Mouse (Mus musculus): ENCODE measurements around the gene Pigo.

Gene Pigo

DNA sequence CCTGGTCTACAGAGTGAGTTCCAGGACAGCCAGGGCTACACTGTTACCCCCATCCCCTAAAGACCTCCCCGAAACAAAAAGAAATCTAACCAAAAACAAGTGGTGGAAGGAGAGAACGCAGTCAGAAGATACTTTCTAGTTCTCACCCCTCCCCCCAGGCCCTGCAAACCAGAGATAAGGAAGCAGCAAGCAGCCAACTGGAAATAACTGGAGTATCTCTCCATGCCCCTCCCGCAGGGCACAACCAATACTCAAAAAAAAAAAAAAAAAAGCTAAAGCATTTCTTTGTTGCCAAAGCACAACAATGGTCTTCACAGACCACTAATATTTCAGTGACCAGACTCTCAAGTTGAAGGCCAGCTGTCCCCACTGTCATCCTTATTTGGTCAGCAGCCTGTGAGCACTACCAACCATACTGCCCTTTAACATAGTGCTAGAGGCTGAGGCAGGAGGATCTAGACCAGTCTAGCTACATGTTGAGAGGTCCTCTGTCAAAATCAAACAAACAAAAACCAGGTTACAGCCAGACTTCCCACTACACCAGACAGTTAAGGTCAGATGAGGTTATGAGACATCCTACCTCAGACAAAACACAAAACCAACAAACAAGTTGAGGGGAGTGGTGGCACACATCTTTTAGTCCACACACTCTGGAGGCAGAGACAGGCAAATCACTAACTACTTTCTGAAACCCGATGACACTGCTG, 12.4 kb upstream of the Pigo start:
- no peak for DNase-seq (ENCODE audit: low read depth, low spot score)

GRCm38 (mm10) chr4:43036356-43036755, 10.7 kb upstream of the Pigo start:
- no peak for DNase-seq (ENCODE audit: low read depth, low spot score)

- DNase-seq (ENCODE audit: low read depth, low spot score) = no peak
Observed at GRCm38 (mm10) chr4:43035851-43036250, 10.2 kb upstream of the Pigo start.

GRCm38 (mm10) chr4:43033481-43033880, 7.9 kb upstream of the Pigo start:
- DNase-seq (ENCODE audit: low read depth, low spot score) = no peak

- no peak for DNase-seq (ENCODE audit: low read depth, low spot score)
Observed at GRCm38 (mm10) chr4:43032501-43032900, 6.9 kb upstream of the Pigo start.

GRCm38 (mm10) chr4:43031237-43031995, 5.8 kb upstream of the Pigo start, which contains the start of gene Stoml2:
TSS of gene Stoml2 (minus strand) at chr4:43031710.
- peak; percentile 99 for DNase-seq (ENCODE audit: low read depth, low spot score)

DNA sequence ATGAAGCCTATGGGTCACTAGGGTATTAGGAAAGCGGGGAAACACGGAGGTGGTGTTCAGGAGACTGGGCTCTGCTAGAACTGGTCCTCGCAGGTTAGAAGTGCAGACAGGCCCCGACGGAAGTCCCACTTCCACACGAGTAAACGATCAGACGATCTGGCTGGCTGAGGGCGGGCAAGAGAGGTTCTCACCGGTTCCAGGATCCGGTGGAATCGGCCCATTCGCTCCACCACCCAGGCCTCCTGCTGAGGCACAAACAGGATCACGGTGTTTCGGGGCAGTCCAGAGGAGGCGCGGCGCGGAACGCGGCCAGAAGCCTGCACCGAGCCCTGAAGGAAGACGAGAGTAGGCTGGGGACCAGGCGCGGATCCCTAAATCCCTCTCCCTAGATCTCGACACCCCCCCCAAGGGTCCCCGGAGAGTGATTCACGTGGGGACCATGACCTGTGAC, 5.2 kb upstream of the Pigo start:
- no peak for DNase-seq (ENCODE audit: low read depth, low spot score)

GRCm38 (mm10) chr4:43030352-43030751, 4.7 kb upstream of the Pigo start:
- DNase-seq (ENCODE audit: low read depth, low spot score) = no peak

DNA sequence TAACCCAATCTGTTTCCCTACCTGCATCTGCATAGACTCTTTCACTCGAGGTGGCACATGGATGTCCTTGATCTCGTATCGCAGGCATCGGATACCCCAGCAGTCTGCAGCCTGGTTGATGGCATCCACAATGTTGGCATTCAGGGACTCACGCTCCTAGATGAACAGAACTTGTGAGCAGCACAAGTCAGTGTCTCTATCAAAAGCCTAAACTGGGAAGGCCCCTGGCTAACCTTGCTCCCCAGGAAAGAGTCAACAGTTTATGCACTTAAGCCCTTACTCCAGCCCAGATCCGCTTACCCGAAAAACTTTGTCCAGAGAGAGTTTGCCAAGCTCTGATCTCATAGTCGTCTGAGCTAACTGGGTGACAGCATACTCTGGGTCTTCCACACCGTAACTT, 4.1 kb upstream of the Pigo start:
- DNase-seq (ENCODE audit: low read depth, low spot score) = no peak

DNA sequence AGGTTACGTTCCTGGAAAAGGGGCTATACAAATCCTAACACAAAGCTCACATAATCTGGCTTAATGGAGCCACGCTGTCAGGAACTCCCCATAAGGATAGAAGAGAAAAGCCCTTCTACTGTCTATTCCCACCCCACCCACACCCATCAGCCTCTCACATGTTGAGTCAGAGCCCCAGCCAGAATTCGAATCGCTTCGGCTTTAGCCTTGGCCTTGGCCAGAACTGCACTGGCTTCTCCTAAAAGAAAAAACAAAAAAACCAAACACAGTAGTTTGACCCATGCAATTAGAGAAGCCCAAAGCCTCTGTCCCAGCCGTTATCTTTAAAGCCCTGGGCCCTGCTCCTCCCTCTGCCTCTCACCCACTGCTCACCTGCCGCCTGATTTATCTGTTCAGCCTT, 3.5 kb upstream of the Pigo start:
- no peak for DNase-seq (ENCODE audit: low read depth, low spot score)

DNA sequence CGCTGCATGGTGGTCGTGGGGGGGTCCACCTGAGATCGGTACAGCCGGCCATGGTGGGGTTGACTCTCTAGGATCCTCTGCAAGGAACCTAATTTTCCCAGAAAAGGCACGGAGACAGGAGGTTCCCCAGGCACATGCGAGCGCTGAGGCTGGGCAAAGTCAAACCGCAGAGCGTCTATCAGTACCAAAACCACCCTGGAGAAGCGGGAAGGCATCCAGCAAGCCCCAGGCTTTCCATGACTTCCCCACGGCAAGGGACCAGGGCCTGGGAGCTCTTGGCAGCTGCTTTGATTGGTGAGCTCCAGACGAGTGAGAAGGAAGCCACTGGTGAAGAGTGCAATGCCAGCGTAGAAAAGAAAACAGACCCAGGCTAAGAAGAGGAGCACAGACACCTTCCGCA, 946 bp downstream of the Pigo start:
- DNase-seq (ENCODE audit: low read depth, low spot score) = no peak

DNA sequence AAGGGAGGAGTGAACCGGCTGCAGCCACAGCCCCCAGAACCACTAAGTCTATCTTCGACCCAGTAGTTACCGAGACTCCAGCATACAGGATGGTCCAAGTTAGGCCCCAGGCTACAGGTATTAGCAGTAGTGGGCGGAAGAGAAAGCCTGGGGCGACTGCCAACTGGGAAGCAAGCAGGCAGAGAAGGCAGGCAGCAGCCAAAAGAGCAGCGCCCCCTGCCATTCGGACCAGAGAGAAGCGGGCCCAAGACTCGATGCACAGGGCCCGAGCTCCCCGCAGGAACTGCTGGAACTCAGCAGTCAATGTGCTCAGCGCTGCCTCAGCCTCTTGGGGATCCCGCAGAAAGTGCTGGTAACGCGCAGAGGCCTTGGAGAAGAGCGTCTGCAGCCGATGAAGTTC, 4.3 kb downstream of the Pigo start:
- peak; percentile 18 for DNase-seq (ENCODE audit: low read depth, low spot score)

GRCm38 (mm10) chr4:43020876-43021275, 4.7 kb downstream of the Pigo start:
- DNase-seq (ENCODE audit: low read depth, low spot score) = no peak

GRCm38 (mm10) chr4:43019641-43020465, 5.8 kb downstream of the Pigo start:
- no peak for DNase-seq (ENCODE audit: low read depth, low spot score)

- no peak for DNase-seq (ENCODE audit: low read depth, low spot score)
Observed at GRCm38 (mm10) chr4:43019176-43019575, 6.4 kb downstream of the Pigo start.

GRCm38 (mm10) chr4:43018156-43018555, 7.5 kb downstream of the Pigo start:
- DNase-seq (ENCODE audit: low read depth, low spot score) = no peak

DNA sequence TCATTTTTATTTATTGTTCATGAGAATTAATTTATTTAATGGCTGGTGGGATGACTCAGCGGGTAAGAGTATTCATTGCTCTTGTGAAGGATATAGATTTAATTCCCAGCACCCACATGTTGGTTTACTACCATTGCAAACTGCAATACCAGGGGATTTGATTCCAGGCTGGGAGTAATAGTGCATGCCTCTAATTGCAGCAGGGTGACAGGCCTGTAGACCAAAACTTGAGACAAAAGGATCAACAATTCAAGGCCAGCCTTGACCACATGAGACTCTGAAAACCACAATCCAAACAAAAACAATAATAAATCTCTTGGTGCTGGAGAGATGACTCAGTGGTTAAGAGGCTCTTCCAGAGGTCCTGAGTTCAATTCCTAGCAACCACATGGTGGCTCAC, 13.5 kb downstream of the Pigo start:
- no peak for DNase-seq (ENCODE audit: low read depth, low spot score)

DNA sequence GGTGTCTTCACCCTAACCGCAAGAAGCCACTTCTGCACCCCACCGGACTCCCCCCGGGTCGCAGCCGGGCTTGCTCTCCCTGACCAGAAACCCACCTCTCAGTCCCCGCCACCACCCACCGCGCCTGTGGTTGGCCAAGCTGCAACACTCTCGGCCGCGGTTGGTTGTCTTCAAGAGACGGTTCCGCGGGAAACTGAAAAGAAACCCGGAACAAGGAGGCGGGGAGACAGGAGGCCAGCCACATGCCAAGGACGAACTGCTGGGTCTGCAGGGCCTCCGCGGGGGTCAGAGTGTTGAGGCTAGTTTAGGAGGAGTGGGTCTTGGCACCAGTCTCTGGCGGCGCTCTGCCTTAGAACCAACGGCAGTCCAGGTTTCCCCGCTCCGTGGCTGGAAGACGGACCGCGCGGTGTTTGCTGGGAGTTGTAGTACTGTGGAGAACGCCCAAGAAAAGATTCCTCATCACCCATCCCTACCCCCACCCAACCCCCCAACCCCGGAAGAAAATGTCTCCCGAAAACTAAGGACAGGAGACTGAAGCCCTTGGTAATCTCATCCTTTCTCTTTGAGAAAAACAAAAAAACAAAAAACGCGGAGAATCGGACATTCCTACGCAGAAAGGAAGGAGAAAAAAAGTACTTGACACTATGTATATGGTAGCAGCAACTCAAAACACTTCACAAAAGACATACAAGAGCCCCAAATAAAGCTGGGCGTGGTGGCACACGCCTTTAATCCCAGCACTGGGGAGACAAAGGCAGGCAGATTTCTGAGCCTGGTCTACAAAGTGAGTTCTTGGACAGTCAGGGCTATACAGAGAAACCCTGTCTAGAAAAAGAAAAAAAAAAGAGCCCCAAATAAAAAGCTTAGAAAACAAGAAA, 15.2 kb downstream of the Pigo start, which contains the start of gene Fancg:
TSS of gene Fancg (minus strand) at position 346 of the 878 bp plus-strand sequence.
- DNase-seq (ENCODE audit: low read depth, low spot score) = peak; percentile 92

DNA sequence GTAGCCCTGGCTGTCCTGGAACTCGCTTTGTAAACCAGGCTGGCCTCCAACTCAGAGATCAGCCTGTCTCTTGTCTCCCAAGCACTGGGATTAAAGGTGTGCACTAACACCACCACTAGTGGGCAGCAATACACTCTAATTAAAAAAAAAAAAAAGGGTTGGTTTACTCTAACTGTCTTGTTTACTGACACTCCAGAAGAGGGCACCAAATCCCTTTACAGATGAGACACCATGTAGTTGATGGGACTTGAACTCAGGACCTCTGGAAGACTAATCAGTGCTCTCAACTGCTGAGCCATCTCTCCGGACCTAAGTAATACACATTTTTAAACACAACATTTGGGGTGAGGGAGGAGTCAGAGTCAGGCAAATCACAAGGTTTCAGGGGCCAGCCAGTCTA, 19.9 kb downstream of the Pigo start:
- peak; percentile 57 for DNase-seq (ENCODE audit: low read depth, low spot score)

DNA sequence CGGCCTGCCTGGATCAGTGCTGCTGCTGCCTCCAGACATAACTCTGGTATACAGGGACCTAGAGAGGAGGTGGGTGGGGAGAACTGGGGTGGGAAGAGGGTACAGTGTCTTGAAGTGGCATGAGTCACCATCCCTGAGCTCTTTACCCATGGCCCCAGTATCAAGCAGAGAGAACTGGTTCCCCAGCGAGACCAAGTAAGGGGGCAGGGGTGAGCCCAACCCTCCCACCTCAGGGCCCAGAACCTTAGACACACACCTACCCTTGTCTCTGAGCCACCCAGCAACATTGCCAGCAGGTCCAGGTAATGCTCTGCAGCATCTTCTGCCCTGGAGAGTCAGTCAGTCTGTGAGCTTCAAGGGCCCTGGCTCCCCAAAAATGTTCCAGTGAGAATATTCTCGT, 20.7 kb downstream of the Pigo start:
- peak; percentile 63 for DNase-seq (ENCODE audit: low read depth, low spot score)
